In genomic region chr1:170989656-170990055, GRCm38 (mm10) we compare ENCODE assay signal across 28 mouse cellular contexts. TPM values are rescaled to one million over a fixed set of nuclear protein-coding genes. Genes with fewer than 3 reads are reported as not detected.
DNase-seq lines count a peak whose midpoint lies in the region; ATAC-seq and TF ChIP-seq lines count a peak whose summit lies in the region.
"Had no signal": no experiment of that assay in that cellular context is flagged by ENCODE, and none has a peak within 500 bp of the region (broad histone marks: within the 10 kb centered on the region; RNA-seq: fewer than 3 reads in every experiment).

No protein-coding gene starts in this region.

- no peaks in the 10 kb centered on the region for H3K36me3 ChIP-seq in midbrain, postnatal 0 days (ENCODE audit: insufficient read depth, low read length)
- H3K36me3 ChIP-seq in midbrain, embryonic 14.5 days (ENCODE audit: control insufficient read depth, insufficient read depth, low read length) = no peaks in the 10 kb centered on the region
- H3K36me3 ChIP-seq: heart, embryonic 10.5 days; heart, embryonic 15.5 days; hindbrain, embryonic 12.5 days; limb, embryonic 10.5 days; limb, embryonic 15.5 days; midbrain, embryonic 15.5 days had no signal

- no peaks in the 10 kb centered on the region for H3K4me1 ChIP-seq in midbrain, postnatal 0 days (ENCODE audit: insufficient read depth, low read length)
- no peaks in the 10 kb centered on the region for H3K4me1 ChIP-seq in midbrain, embryonic 14.5 days (ENCODE audit: control insufficient read depth, insufficient read depth, low read length)
- H3K4me1 ChIP-seq: forebrain, embryonic 13.5 days; heart, embryonic 10.5 days; heart, embryonic 15.5 days; hindbrain, embryonic 12.5 days; limb, embryonic 10.5 days; limb, embryonic 15.5 days; midbrain, embryonic 15.5 days had no signal

- no peak overlapping the region for H3K4me3 ChIP-seq in midbrain, postnatal 0 days (ENCODE audit: low read depth, low read length)
- no peak overlapping the region for H3K4me3 ChIP-seq in midbrain, embryonic 14.5 days (replicated peaks; ENCODE audit: low read depth, low read length)
- H3K4me3 ChIP-seq: forebrain, embryonic 13.5 days; heart, embryonic 10.5 days; heart, embryonic 15.5 days; hindbrain, embryonic 12.5 days; limb, embryonic 10.5 days; limb, embryonic 15.5 days; midbrain, embryonic 15.5 days had no signal

- no peaks in the 10 kb centered on the region for H3K27me3 ChIP-seq in midbrain, postnatal 0 days (ENCODE audit: insufficient read depth, low read length)
- H3K27me3 ChIP-seq in midbrain, embryonic 14.5 days (ENCODE audit: control insufficient read depth, insufficient read depth, low read length) = no peaks in the 10 kb centered on the region
- H3K27me3 ChIP-seq: forebrain, embryonic 13.5 days; hindbrain, embryonic 12.5 days; midbrain, embryonic 15.5 days had no signal

- no peak overlapping the region for H3K9ac ChIP-seq in midbrain, postnatal 0 days (replicated peaks; ENCODE audit: low read length, poor library complexity, severe bottlenecking)
- H3K9ac ChIP-seq in midbrain, embryonic 14.5 days (replicated peaks; ENCODE audit: low read length) = no peak overlapping the region
- H3K9ac ChIP-seq: forebrain, embryonic 13.5 days; heart, embryonic 15.5 days; hindbrain, embryonic 12.5 days; limb, embryonic 15.5 days; liver, embryonic 14.5 days; midbrain, embryonic 15.5 days had no signal

- no peak overlapping the region for H3K27ac ChIP-seq in midbrain, postnatal 0 days (ENCODE audit: low read depth, low read length)
- H3K27ac ChIP-seq in midbrain, embryonic 14.5 days (replicated peaks; ENCODE audit: low read depth, low read length) = no peak overlapping the region
- H3K27ac ChIP-seq: forebrain, embryonic 13.5 days; heart, embryonic 10.5 days; heart, embryonic 15.5 days; hindbrain, embryonic 12.5 days; limb, embryonic 10.5 days; limb, embryonic 15.5 days; liver, embryonic 14.5 days; midbrain, embryonic 15.5 days had no signal

- no peak for ATAC-seq in midbrain, postnatal 0 days (ENCODE audit: low FRiP score)
- ATAC-seq in midbrain, embryonic 14.5 days (ENCODE audit: low FRiP score, low TSS enrichment) = no peak
- ATAC-seq: forebrain, embryonic 13.5 days; intestine, embryonic 16.5 days; midbrain, embryonic 15.5 days had no signal

- DNase-seq in cerebellum, postnatal 10 days = peak; percentile 61 to 68
- no peak for DNase-seq in cerebellum, adult 11-12 months
- peak; percentile 3 for DNase-seq in midbrain, postnatal 0 days (ENCODE audit: low spot score)
- DNase-seq in midbrain, embryonic 14.5 days = no peak
- DNase-seq in adrenal gland, adult 2 months = peak; percentile 56
- DNase-seq in adrenal gland, postnatal 36 days = peak; percentile 49 to 63
- no peak for DNase-seq in layer of hippocampus, adult 9-10 months (ENCODE audit: low spot score)
- DNase-seq: cerebellum, adult 11 months; gastrocnemius, postnatal 10 days; kidney, adult 8-10 months; kidney, postnatal 10 days; layer of hippocampus, adult 9-11 months; lung, adult 2 months; lung, postnatal 10 days; right cerebral cortex, postnatal 4 days; thymus, postnatal 25 days had no signal

- no peaks in the 10 kb centered on the region for H3K9me3 ChIP-seq in midbrain, postnatal 0 days (ENCODE audit: low read length)
- H3K9me3 ChIP-seq in midbrain, embryonic 14.5 days (ENCODE audit: control insufficient read depth, low read length) = no peaks in the 10 kb centered on the region
- H3K9me3 ChIP-seq: forebrain, embryonic 13.5 days; heart, embryonic 10.5 days; heart, embryonic 15.5 days; hindbrain, embryonic 12.5 days; limb, embryonic 10.5 days; limb, embryonic 15.5 days; midbrain, embryonic 15.5 days had no signal

- TF ChIP-seq CTCF in midbrain, postnatal 0 days (IDR thresholded peaks at IDR 0.05) = no peak

- no peak overlapping the region for H3K4me2 ChIP-seq in midbrain, postnatal 0 days (ENCODE audit: low read depth, low read length, poor library complexity, severe bottlenecking)
- H3K4me2 ChIP-seq in midbrain, embryonic 14.5 days (ENCODE audit: low read length) = no peak overlapping the region
- H3K4me2 ChIP-seq: forebrain, embryonic 13.5 days; heart, embryonic 15.5 days; hindbrain, embryonic 12.5 days; limb, embryonic 15.5 days; midbrain, embryonic 15.5 days had no signal

- 78% methylated on average over 9 of the region's 9 CpGs for WGBS in midbrain, postnatal 0 days
- WGBS in midbrain, embryonic 14.5 days = 72% methylated on average over 9 of the region's 9 CpGs

RNA-seq across cellular contexts. Expression of gene Fcgr2b, which starts 13.3 kb away (rescaled TPM):
- 1.8 and 6.6 TPM in 2 replicates for total RNA-seq in midbrain, postnatal 0 days (2014; rRNA removed)
- 2.1 and 3.6 TPM in 2 replicates for polyA plus RNA-seq in midbrain, postnatal 0 days (2015; fragmentation: Nextera tagmentation; extraction: Ambion mirVana)
- 1.4 TPM in 1 of 2 replicates, not detected in the other for polyA plus RNA-seq in midbrain, embryonic 14.5 days (2014; fragmentation: Nextera tagmentation; extraction: Ambion mirVana)
- total RNA-seq in adrenal gland, adult 2 months (2021) = 1 to 10 TPM; 7.6 to 8.3 TPM
- 4.0 and 4.2 TPM in 2 replicates for polyA plus RNA-seq in adrenal gland, adult 2 months (2012; rRNA removed)
- total RNA-seq in adrenal gland, postnatal 36 days (2021) = 1 to 10 TPM; 3.3 to 8.5 TPM
- polyA plus RNA-seq: heart, embryonic 10.5 days; neural tube, embryonic 11.5 days had no signal

RNA-seq across cellular contexts. Expression of gene Fcgr4, which starts 29.1 kb away (rescaled TPM):
- 0.57 TPM in 1 of 2 replicates, not detected in the other for total RNA-seq in midbrain, postnatal 0 days (2014; rRNA removed)
- 0.25 and 0.48 TPM in 2 replicates for polyA plus RNA-seq in midbrain, postnatal 0 days (2015; fragmentation: Nextera tagmentation; extraction: Ambion mirVana)
- polyA plus RNA-seq in midbrain, embryonic 14.5 days (2014; fragmentation: Nextera tagmentation; extraction: Ambion mirVana) = 1.5 TPM in 1 of 2 replicates, not detected in the other
- total RNA-seq in adrenal gland, adult 2 months (2021) = 1 to 10 TPM; 5.1 to 6.9 TPM
- 1.6 and 2.0 TPM in 2 replicates for polyA plus RNA-seq in adrenal gland, adult 2 months (2012; rRNA removed)
- total RNA-seq in adrenal gland, postnatal 36 days (2021) = 1 to 10 TPM; 2.6 to 7.6 TPM
- total RNA-seq: left cerebral cortex, postnatal 10 days; MEL had no signal
- polyA plus RNA-seq: forebrain, embryonic 13.5 days; limb, embryonic 10.5 days had no signal

Comparison
In these comparisons a context has a peak if more than half of its experiments do, and no peak if none do; other contexts are left out.
1. DNase-seq: peak in cerebellum, postnatal 10 days (2 of 2), midbrain, postnatal 0 days (single experiment), adrenal gland, adult 2 months (single experiment) and adrenal gland, postnatal 36 days (2 of 2); none in cerebellum, adult 11-12 months (single experiment), midbrain, embryonic 14.5 days (single experiment) and layer of hippocampus, adult 9-10 months (single experiment).